Mouse (Mus musculus) ES-Bruce4 (cell line): ENCODE measurements around the gene Hdac1. TPM values are rescaled to one million over a fixed set of nuclear protein-coding genes. Genes with fewer than 3 reads are reported as not detected.

Experiments used
- H3K27ac ChIP-seq: 2 replicates; pipeline ENCODE4 v1.5.1; 2012; ENCODE audit warnings: low read length, inconsistent platforms; ENCODE audit not compliant: insufficient read depth
- H3K27me3 ChIP-seq: 2 replicates; pipeline ENCODE4 v1.6.1; 2012; ENCODE audit warnings: mild to moderate bottlenecking, low read length, inconsistent platforms; ENCODE audit not compliant: control insufficient read depth, poor library complexity, insufficient read depth, severe bottlenecking
- H3K36me3 ChIP-seq: 2 replicates; pipeline ENCODE4 v1.6.1; 2012; ENCODE audit warnings: inconsistent platforms, mild to moderate bottlenecking, low read length, moderate library complexity; ENCODE audit not compliant: control insufficient read depth, poor library complexity, insufficient read depth, severe bottlenecking
- H3K4me1 ChIP-seq: one replicate; pipeline ENCODE4 v1.8.1; 2011; ENCODE audit warnings: low read length; ENCODE audit not compliant: control insufficient read depth, insufficient read depth
- H3K4me3 ChIP-seq: 2 replicates; pipeline ENCODE4 v1.5.1; 2011; ENCODE audit warnings: low read depth, mild to moderate bottlenecking, low read length
- H3K9ac ChIP-seq: 2 replicates; pipeline ENCODE4 v1.6.1; 2012; ENCODE audit warnings: low read depth, mild to moderate bottlenecking, inconsistent platforms; ENCODE audit not compliant: poor library complexity, severe bottlenecking
- H3K9me3 ChIP-seq: replicated peaks from 2 replicates; pipeline ENCODE4 v1.6.1; 2012; ENCODE audit warnings: mild to moderate bottlenecking, low read length, inconsistent platforms; ENCODE audit not compliant: control insufficient read depth, poor library complexity, insufficient read depth, severe bottlenecking
- CTCF ChIP-seq: IDR thresholded peaks from one replicate; pipeline ENCODE4 v1.8.1; 2011; ENCODE audit warnings: low read depth, low read length
- EP300 ChIP-seq: IDR thresholded peaks from 2 replicates; pipeline ENCODE4 v1.6.1; 2011; ENCODE audit warnings: low read depth, low read length; ENCODE audit not compliant: insufficient read depth
- POLR2A ChIP-seq: IDR thresholded peaks from one replicate; pipeline ENCODE4 v1.8.1; 2011; ENCODE audit warnings: low read length; ENCODE audit not compliant: insufficient read depth
- polyA plus RNA-seq: library from polyadenylated mRNA; stranded (reverse); fragments of >200 nt; gene quantifications from 2 replicates; pipeline ENCODE4 v1.2.4, GENCODE M21; 2011; ENCODE audit warnings: low read depth; ENCODE audit not compliant: missing spikeins, insufficient read depth, insufficient read length

Gene Hdac1
- polyA plus RNA-seq, 1 experiment: 304 TPM

GRCm38 (mm10) chr4:129518519-129518918 is 24.0 kb downstream of the Hdac1 start:
- Histone ChIP-seq H3K4me3 (no peak overlapping the region), H3K36me3 (peaks cover 53% of the 10 kb centered on the region), H3K4me1 (no peaks in the 10 kb centered on the region), H3K9me3 (no peaks in the 10 kb centered on the region), H3K9ac (no peak overlapping the region), H3K27ac (no peak overlapping the region), H3K27me3 (no peaks in the 10 kb centered on the region)
- TF ChIP-seq EP300 (no peak), CTCF (no peak), POLR2A (no peak)

- Histone ChIP-seq H3K4me3 (no peak overlapping the region), H3K4me1 (peaks cover 4% of the 10 kb centered on the region), H3K27me3 (no peaks in the 10 kb centered on the region), H3K27ac (peak overlapping the region; percentile 33), H3K9ac (no peak overlapping the region), H3K36me3 (peaks cover 39% of the 10 kb centered on the region), H3K9me3 (no peaks in the 10 kb centered on the region)
- 0 out of 2 replicates have a peak, but pooled peaks have one; percentile 16 for TF ChIP-seq EP300
- TF ChIP-seq CTCF: no peak
These were observed 25.6 kb downstream of the Hdac1 start for GRCm38 (mm10) chr4:129516925-129517324.

- TF ChIP-seq POLR2A (no peak), CTCF (peak; percentile 59), EP300 (no peak)
- H3K9me3 ChIP-seq: no peaks in the 10 kb centered on the region
- peaks cover 20% of the 10 kb centered on the region for H3K36me3 ChIP-seq
- H3K4me1 ChIP-seq: peaks cover 4% of the 10 kb centered on the region
- H3K9ac ChIP-seq: peak overlapping the region; percentile 99
- H3K27ac ChIP-seq: no peak overlapping the region
- H3K27me3 ChIP-seq: no peaks in the 10 kb centered on the region
- H3K4me3 ChIP-seq: peak overlapping the region; percentile 69
These were observed 28.1 kb downstream of the Hdac1 start for GRCm38 (mm10) chr4:129514300-129514898.

- Histone ChIP-seq H3K27me3 (no peaks in the 10 kb centered on the region), H3K27ac (peak overlapping the region; percentile 30; the same call in 1 of the 2 replicates), H3K4me3 (peak overlapping the region; percentile 69), H3K4me1 (peaks cover 4% of the 10 kb centered on the region), H3K9me3 (no peaks in the 10 kb centered on the region), H3K9ac (peak overlapping the region; percentile 99), H3K36me3 (peaks cover 20% of the 10 kb centered on the region)
- TF ChIP-seq CTCF (no peak), POLR2A (no peak), EP300 (no peak)
These were observed 28.6 kb downstream of the Hdac1 start for GRCm38 (mm10) chr4:129513891-129514290.

GRCm38 (mm10) chr4:129513086-129513767 is 29.3 kb downstream of the Hdac1 start, which contains the start of gene Marcksl1:
Marcksl1 (plus strand) TSS chr4:129513581.
- peaks cover 4% of the 10 kb centered on the region for H3K4me1 ChIP-seq
- no peaks in the 10 kb centered on the region for H3K27me3 ChIP-seq
- peaks cover 18% of the 10 kb centered on the region for H3K36me3 ChIP-seq
- H3K4me3 ChIP-seq: peak within 1 kb of the TSS; percentile 69
- H3K9me3 ChIP-seq: no peaks in the 10 kb centered on the region
- peak within 1 kb of the TSS; percentile 36; the same call in 1 of the 2 replicates for H3K27ac ChIP-seq
- TF ChIP-seq POLR2A (peak; percentile 74), EP300 (no peak)
- peak within 1 kb of the TSS; percentile 99 for H3K9ac ChIP-seq

- Histone ChIP-seq H3K27ac (no peak overlapping the region), H3K9ac (no peak overlapping the region), H3K9me3 (no peaks in the 10 kb centered on the region), H3K36me3 (peaks cover 9% of the 10 kb centered on the region; the same call in 1 of the 2 replicates), H3K27me3 (no peaks in the 10 kb centered on the region), H3K4me1 (peaks cover 4% of the 10 kb centered on the region), H3K4me3 (no peak overlapping the region)
- TF ChIP-seq POLR2A (no peak), EP300 (no peak), CTCF (no peak)
These were observed 31.0 kb downstream of the Hdac1 start for GRCm38 (mm10) chr4:129511413-129512096.
